Mouse (Mus musculus) layer of hippocampus, postnatal 10 days (tissue): ENCODE results near the gene Ets1. TPM values are rescaled to one million over a fixed set of nuclear protein-coding genes. Genes with fewer than 3 reads are reported as not detected.

Source experiments
- DNase-seq, 2 experiments: peaks; one replicate each; pipeline ENCODE4 v3.0.0; 2021; ENCODE audit warnings: low spot score in 2 of 2
- total RNA-seq, 2 experiments: library from RNA; stranded (reverse); gene quantifications; 2 replicates each; pipeline ENCODE4 v1.2.3; 2021

Gene Ets1
- total RNA-seq, 2 experiments from 2014 or later = 23.8 to 24.5 TPM

DNA sequence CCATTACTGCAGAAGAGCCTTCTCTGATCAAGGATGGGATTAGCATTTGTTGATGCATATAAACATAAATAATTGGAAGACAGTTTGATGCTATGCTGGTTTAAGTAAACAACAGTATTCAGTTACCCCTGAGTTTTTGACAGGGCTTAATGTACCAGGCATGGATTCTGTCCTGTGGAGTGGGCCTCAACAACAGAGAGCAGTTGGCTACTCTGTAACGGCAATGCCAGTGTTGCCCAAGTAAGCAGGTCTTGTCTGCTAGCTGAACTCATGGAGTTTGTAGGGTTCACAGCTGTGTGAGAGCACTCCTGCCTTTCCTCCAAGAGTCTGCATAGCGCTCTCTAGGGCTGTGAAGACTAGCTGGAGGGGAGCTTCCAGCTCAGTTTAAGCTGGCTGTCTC is 91.0 kb downstream of the Ets1 start:
- no peak for DNase-seq

DNA sequence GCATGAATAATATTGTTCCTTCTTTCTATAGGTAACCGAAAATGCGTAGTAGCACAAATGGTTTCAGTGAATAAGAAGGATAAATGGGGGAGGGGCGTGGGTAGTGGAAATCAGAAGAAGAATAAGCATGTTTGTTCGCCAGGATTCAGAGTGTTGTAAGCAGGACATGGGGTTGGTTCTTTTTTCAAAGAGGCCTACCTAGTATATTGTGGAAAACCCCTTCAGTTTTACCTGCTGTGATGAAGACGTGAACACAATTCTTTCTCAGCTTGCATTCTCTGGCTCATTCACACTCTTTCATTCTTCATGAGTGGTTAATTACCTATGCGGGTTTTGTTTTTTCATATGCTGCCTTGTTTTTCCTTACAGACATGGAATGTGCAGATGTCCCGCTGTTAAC is 92.3 kb downstream of the Ets1 start:
- DNase-seq = no peak

DNA sequence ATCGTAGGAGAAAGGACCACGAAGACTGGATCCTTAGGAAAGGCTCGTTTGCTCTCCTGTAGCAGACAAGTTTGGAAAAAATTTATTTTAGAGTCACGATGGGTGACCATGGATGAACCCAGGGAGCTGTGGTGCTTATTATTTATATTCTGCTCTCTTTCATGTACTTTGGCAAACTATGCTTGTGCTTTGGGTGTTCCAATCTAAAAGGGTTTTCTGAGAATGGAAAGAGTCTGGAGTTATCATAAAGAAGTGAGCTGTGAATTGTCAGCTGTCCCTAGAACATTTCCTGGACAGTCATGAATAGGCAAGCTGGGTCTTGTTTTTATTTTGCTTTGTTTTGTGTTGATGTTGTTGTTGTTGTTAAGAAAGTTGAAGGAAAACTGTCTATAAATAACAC is 92.8 kb downstream of the Ets1 start:
- no peak for DNase-seq

DNA sequence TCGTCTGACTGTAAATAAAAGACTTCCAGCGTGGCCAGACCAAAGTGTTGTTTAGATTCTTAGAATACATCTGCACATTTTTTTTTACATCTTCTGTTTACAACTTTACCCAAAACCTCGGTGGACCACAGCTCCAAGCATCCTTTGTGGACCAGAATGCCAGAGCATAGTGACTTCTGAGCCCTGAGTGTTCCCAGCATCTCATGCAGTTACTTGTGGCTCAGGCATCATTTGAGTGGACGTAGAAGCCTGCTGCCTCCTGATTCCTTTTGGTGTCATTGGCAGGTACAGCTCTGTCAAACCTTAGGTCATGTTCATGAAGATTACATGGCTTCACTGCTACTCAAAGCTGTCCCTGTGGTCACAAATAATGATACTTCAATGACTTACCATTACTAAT is 93.2 kb downstream of the Ets1 start:
- DNase-seq = no peak

DNA sequence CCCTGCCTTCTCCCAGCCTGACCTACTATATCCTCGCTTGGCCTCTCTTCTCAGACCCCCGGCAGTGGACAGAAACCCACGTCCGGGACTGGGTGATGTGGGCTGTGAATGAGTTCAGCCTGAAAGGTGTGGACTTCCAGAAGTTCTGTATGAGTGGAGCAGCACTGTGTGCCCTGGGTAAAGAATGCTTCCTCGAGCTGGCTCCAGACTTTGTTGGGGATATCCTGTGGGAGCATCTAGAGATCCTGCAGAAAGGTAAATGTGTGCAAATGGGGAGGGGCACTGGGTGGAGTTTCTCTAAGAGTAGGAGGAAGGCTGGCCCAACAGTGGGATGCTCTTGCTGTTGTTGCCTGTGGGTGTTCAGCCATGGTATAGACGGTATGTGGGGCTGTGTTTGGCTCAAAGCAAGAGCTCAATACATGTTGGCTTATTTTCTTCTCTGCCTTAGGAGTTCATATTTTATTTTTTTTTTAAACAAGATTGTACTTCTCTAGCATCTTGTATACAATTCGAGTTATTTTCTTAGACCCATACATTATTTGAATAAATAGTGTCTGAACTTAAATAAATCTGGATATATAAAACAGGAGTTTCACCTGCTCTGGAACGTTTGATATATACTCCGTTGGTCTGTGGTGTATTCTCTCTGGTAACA is 94.1 kb downstream of the Ets1 start:
- no peak for DNase-seq

DNA sequence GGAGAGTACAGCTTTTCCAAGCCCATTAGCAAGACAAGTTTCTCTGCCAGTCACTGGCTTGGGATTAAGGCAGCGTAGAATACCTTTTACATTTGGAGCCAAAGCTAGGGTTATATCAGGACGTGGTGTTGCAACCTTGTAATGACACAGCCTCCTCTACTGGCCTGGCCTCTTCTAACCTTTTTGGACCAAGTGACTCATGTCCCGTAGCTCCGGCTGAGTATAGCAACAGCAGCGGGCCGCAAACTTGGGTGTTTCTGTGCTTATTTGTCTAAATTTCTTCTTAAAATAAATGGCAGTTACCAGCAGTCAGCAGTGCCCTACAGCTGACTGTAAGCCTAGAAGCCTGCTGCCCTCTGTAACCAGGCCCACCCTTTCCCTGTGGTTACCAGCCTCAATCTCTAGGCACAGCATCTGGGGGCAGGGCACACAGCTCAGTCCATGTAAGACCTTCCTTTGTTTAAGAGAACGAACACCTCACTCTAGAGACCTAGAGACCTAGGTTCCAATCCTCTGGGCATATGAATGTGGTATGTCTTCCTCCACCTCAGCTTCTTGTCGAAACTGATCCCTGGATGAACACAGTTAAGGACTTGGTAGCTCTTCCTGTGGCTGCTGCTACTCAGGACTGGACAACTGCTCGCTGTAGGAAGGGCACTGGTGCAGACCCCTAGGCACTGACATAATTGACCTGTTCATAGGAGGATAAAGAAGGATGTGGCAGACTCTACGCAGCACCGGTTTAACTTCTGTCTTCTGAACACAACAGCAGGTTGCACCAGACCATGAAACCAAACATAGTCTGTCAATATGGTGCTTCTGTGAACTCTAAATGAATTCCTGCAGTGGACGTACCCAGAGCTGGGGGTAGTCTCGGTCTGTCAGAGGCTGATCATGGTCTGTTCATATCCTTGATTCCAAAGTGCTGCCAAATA is 94.9 kb downstream of the Ets1 start:
- DNase-seq = no peak

DNA sequence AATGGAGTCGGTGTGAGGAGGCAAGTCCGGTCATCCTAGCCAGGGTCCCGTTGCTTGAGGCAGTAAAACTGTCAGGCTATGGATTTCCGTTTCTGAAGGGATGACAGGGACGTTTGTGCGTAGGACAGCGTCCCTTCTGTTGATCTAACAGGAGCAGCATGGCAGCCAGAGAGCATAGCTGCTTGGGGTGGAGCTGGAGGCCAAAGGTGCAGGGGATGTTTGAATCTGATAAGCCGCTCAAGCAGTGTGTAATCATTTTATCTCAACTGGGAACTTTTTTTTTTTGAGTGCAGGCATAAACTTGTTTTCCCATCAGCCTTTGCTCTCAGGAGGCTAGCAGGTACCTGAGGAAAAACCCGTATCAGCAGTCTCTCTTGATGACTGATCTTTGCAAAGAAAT is 95.8 kb downstream of the Ets1 start:
- no peak for DNase-seq

DNA sequence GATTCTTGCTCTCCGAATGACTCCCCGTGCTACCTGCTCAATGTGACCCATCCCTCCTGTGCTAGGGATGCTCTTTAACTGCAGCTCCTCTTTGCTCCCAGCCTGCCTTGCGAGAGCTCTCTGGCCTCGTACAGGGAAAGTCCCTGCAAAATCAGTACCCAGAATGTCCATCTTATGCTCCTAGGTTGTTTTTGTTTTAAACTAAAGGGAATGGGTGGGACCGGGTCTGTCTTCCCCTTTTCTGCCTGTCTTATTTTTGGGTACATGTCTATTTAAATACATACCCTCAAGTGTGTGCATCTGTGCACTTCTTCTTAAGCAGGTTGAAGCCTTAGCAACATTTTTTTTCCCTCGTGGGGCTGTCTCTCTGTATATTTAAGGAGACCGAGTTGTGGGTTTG is 99.0 kb downstream of the Ets1 start:
- no peak for DNase-seq

DNA sequence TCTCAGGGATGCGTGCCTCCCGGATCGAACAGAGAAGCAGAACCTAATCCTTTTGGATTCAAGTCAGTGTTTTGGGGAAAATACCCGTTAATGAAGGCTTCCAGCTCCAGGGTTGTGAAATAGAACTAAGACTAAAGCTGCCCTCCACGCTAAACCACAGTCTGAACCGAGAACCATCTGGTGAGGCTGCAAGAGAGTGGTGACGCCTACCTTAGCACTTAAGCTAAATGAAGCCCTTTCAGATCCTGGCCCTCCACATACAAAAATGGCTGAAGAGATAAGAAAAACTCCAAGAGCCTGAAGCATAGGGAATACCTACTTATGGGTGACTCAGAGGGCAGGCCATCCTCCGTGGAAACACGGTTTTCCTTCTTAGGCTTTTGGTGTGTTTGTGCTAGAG is 100.0 kb downstream of the Ets1 start:
- no peak for DNase-seq

DNA sequence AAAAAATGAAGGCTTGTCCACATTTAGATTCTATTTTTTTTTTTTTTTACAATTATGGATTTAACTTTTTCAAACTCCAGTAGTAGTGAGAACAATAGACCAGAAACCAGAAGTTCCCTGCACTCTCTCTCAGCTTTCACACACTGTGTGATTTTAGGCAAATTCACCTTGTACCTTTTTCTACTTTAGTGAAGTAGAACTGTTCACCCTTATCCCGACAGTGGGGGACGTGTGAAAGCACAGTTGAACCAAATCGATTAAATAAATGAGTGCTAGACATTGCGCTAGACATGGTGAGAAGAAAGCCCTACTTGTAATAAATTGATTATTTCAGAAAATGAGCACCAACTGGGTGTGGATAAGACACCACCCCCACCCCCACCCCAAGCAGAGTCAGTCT is 104.0 kb downstream of the Ets1 start:
- DNase-seq = no peak

DNA sequence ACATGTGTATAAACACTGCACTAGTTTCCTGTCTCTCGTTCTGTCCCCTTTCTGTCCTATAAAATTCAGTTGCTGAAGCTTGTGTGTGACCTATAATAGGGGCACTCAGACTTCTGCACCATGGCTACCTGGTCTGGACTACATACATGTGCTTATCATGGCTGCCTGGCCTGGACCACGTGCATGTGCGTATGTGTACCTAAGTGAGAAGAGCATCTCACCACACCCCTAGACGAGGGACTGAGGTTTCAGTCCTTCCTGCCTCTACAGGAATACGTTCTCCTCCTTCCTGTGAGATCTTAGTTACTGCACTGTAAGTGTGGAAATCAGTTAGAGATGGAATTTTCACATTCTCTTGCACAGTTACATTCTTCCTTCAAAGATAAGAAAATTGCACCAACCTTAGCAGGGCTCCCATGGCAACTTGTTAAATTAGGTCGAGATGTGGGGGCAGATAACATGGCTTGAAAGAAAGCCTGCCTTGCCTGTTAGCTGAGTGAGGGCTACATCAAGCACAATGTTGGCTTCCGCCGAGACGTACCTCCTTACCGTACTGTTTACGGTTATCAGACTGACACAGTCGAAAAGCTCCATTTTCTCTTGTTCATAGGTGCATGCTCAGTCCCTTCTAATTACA is 104.8 kb downstream of the Ets1 start:
- no peak for DNase-seq

DNA sequence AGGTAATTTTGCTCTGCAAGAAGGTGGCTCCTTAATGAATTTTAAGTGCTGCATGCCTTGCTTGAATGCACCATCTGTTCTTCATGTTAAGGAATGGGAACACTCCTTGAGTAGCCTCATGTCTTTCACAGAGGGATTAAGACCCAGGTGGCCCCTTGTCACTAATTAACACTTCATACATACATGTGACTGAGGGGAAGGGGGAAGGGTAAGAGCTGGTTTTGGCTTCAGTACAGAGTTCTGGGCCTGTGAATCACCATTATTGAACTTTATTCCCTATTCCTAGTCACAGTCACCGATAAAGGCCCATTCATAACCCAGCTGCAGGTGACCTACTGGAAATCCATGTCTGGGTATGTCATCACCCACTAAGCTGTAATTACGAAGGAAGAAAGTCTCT is 105.7 kb downstream of the Ets1 start:
- no peak for DNase-seq

DNA sequence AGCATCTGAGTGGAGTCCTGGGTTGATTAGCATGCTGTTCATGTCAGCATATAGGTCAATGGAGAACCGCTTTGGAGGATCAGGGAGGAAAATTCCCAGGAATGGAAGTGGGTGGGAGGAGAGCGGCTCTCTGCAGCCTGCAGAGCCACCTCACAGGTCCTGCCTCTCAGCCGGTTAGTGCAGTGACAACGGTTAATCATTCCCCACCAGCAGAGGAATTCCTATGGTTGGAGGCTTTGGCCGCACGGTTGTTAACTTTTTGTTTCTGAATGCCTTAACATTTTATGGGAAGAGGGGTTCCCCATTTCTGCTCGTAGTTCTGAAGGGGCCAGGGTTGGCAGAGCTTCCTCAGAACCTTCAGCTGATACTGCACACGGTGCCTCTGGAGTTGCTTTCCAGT is 107.1 kb downstream of the Ets1 start:
- DNase-seq = no peak

DNA sequence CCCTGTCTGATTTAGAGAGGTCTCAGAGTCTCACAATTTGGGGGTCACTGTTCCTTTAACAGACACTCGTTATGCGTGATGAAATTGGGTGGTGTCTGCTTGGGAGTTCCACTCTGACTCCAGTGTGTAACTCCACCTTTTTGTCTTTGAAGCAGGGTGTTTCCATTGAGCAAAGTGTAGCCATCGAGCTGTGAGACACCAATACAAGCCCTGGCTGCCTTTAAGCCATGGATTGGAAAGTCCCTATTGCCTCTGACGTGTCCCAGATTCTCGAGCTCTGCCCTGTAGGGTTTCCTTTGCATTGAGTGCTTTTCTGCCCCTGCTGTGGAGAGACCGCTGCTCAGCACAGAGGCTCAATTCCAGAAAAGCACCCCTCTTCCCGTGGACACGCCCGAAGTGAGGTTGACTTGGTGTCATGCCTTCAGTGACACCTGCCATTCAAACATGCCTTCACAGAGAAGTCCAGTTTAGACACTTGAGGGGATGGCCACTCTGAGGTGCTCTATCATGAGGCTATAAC is 107.7 kb downstream of the Ets1 start:
- DNase-seq = no peak

DNA sequence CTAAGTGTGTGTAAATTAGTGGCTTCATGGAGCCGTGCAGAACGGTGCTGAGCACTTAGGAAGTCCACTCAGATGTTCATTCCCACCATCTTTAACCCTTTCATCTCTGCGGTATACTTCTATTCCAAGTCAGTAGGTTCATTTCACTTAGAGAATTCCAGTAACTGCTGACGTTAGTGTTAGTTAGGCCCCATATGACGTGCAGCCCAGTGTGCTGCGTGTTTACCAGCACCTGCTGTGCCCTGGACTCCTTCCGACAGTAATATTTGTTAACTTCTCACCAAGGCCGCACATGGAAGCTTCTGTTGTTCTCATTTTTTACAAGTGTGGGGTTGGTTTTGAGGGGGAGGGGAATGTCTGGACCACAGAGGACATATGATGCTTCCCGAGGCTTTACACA is 108.3 kb downstream of the Ets1 start:
- DNase-seq = no peak

DNA sequence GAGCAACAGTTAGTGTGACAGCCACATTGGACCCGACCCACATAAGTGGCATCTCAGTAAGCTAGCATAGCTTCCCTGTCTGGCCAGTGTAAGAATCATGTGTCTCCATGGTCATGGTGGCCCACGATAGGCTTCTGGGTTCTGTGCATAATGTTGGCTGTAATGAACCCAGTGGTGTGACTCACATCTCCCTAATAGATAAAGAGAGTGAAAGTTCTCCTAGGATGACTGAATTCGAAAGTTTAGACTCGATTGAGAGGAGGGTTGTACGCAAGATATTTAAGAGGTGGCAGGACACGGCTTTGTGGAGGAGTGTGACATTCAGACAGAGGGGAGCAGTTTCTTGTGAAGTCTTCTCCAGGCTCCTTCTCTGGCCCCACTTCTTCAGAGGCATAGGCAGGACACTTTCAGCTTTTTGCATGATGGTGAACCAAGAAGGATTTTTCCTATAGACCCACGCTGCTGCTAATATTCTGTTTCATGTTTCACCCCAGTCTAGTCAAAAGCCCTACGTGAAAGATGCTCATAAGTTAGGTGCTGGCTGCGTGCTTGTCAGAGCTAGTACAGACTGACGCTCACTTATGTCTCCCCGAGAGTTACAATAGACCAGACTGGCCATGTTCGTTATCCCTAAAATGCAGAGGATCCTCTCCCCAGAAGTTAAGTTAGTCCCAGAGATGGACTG is 109.2 kb downstream of the Ets1 start:
- DNase-seq = no peak

DNA sequence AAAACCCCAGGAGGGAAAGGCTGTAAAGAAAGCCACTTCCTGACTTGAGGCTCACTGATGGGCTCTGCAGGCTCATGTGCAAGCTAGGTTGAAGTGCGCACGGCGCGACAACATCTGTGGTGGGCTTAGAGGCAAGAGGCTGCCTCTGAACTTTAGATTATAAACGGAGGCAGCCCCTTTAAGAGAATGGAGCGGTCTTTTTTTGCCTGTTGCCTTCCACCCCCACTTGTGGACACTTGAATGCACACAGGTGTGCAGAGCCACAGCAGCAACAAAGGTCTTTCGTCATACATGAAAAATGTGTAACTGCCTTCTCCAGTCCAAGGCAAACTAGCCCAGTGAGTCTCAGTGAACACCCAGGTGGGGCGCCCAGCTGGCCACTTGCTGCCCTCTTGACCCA is 110.0 kb downstream of the Ets1 start:
- no peak for DNase-seq

DNA sequence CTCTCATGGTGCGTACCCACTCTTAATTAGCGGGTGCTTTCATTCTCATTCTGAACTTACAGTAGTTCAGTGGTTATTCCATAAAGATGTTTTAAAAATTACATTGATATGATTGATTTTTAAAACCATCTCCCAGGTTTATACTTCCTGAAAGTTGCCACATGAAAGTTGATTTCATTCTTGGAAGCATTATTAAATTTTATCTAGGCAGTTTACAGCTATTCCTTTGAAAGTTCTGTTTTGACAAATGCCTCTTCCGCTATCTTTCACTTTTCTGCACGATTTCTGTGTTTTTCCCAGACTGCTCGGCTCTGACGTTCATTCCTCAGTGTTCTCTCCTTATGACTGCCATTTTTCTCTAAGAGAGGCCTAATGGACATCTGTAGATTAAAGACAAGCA is 110.6 kb downstream of the Ets1 start:
- DNase-seq = no peak

DNA sequence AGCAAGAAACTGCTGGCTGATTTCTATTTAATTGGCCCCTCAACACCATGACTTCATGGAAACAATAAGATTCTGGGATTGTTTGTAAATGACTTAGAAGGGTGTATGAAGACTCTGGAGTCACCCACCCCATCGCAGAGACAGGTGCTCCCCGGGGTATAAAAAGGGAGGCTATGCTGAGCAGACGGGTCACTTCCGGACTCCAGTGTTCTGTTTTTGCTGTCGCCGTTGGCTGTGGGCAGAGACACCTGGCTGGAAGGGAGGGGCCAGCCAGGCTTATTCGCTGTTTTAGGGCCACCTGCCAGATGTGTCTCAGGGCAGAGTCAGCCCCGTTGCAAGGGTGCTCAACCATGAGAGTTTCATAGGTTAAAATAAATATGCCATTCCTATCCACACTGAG is 111.6 kb downstream of the Ets1 start:
- no peak for DNase-seq

DNA sequence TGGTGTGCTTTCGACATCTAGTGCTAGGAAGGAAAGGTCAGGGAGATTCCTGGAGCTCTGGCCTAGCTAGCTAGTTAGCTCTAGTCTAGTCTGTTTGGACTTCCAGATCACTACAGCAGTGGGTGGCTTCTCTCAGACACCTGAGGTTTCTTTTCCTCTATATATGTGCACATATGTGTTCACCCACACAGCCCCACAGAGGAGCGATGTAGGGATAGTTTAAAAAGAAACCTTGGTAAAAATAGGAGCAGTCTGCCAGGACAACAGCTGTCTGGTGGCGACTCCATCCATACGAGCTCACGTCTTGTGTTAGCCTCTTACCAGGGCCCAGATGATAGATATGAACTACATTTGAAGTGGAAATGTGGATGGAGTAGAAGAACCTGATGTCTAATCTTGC is 112.5 kb downstream of the Ets1 start:
- no peak for DNase-seq

DNA sequence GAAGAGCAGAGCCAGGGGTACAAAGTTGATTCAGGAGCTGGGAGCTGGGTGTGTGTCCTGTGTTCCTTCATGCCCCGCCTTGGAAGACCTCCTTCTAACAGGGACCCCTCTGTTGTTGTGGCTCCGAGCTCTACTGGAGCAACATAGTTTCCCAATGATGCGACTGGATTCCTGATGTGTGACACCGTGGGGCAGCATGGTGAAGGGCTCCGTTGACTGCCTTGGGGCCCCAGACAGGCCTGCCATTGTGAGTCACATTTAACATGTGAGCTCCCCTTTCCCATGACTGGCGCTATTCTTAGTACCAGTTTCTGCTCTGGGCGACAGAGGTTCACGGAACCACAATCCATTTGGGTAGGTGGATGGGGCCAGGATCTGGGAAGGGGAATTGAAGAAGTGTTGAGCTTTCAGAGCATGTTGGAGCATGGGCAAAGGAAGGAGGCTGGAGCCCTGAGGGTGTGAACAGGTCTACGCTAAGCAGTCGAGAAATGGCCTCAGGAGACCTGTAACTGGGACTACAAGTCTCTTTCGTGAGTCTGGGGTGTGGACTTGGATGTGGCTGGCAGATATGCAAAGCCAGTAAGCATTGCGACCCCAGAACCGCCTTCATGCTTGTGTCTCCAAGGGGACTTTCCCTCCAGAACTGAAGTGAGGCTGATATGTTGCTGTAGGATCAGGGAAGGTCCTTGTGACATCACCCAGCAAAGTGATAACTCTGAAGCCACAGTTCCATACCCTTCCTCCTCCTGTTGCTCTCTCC is 113.9 kb downstream of the Ets1 start:
- DNase-seq = no peak
